Mouse (Mus musculus): ENCODE data around the gene Nrde2. TPM values are rescaled to one million over a fixed set of nuclear protein-coding genes. Genes with fewer than 3 reads are reported as not detected.

The Nrde2 gene
- total RNA-seq, 2 experiments from 2014 or later: 14.8 to 19.4 TPM

DNA sequence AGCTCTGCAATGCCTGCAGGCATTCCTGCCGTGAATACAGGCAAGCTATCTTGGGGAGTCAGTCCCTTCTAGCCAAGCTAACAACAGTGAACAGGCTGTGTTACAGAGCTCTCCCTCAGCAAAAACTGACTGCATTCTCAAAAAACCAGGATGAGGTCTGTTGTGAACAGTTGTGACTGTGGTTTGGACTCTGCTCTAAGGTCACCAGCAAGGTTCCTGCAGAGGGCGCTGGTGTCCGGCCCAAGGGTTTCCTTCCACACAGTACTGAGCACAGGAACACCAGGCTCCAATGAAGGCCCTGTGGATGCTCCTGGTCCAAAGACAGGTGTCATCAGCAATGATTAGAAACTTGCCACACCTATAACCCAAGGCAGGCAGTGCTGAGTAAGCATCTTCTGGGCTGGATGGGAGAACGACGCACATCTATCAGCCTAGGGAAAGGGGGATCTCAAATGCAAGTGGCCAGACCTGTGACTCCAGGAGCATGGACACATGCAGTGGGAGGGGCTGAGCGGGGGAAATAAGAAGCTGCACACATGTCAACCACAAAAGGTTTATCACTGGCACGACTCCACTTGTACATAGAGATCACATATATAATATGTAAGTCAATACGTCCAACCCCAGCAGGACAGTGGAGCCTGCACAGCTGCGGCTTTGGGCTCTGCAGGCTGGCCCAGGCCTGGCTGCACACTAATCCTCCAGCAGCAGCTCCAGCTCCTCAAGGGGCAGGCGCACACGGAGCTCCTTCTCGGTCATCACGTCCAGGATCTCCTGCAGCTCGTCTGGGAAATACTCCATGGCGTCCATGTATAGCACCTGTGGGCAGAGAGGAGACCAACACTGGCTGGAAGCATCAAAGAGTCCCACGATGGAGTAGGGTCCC, 34.3 kb downstream of the Nrde2 start:
- DNase-seq: peak; percentile 41

DNA sequence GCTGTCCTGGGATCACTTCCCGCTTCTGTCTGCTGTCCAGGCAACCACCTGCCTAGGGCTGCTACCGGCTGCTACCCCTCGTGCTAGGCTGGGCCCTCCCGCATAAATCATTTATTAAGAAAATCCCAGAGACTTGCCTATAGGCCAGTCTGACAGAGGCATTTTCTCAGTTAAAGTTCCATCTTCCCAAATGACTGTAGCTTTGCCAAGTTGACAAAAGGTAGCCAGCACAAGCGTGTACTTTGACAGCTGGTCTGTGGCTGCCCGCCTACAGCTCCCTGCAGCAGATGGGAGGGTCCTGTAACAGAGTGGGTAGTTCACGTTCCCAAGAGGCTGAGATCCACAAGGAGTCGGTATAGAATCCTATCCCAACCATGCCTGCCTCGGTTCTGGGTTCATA, 36.0 kb downstream of the Nrde2 start:
- DNase-seq: no peak

- DNase-seq: peak; percentile 74
These were observed 36.5 kb downstream of the Nrde2 start for GRCm38 (mm10) chr12:100122921-100123381.

DNA sequence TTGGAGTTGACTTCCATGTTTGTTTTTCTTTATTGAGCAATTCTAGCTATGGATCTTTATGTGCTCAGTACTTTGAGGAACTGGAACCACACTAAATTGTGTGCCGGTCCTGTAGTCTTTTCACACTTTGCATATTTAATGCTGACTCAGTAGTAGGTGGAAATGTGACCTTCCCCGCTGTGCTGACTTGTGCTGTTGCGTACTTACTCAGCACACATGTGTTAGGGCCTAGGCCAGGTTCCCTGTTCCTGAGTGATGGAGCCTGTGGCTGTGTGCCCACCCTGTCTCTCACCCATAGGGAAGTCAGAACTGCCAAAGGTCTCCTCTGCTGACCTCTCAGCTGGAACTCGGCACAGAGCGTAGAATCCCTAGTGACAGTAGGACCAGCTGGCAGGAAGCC, 43.5 kb downstream of the Nrde2 start:
- DNase-seq: no peak

- peak; percentile 85 for DNase-seq
These were observed 49.3 kb downstream of the Nrde2 start, which contains the start of gene Psmc1 for GRCm38 (mm10) chr12:100109986-100110696. Psmc1 (plus strand) TSS chr12:100110154.

DNA sequence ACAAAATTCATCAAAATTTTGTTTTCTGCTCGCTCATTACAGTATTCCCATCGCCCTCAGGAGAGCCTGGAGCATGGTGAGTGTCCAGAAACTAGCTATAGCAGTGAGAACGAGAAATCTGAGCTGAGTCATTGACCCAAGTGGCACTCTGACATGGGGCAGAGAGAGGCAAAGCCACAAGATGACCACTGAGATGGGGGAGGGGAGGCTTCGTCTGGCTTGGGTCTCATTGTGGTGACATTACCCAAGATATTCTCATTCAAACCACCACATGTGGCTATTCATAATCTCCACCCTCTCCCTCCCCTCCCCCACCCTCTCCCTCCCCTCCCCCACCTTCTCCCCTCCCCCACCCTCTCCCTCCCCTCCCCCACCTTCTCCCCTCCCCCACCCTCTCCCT, 52.0 kb downstream of the Nrde2 start:
- DNase-seq: no peak

- peak; percentile 85 for DNase-seq
These were observed 53.1 kb downstream of the Nrde2 start for GRCm38 (mm10) chr12:100106275-100106895.

- DNase-seq: no peak
These were observed 54.9 kb downstream of the Nrde2 start for GRCm38 (mm10) chr12:100104530-100104929.

DNA sequence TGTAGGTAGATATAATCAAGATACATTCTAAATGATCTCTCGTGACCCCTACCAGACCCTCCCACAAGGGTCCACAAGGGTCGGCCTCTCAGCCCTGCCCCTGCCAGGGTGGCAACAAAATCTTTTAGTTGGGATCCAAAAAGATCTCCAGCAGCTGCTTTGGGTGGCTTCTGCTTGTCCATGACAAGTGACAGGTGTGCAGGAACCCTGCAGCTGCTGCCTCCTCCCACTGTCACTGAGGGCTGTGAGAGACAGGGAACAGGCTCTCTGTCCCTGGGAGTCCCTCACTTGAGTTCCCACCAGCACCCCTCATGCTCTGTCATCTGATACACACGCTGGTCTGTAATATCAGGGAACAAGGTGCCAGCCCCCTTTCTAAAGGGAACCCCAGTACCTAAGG, 57.8 kb downstream of the Nrde2 start:
- DNase-seq: no peak

GRCm38 (mm10) chr12:100100707-100101030, 58.8 kb downstream of the Nrde2 start:
- no peak for DNase-seq

GRCm38 (mm10) chr12:100099971-100100706, 59.3 kb downstream of the Nrde2 start:
- DNase-seq: no peak

GRCm38 (mm10) chr12:100093046-100093445, 66.4 kb downstream of the Nrde2 start:
- DNase-seq: no peak

GRCm38 (mm10) chr12:100090750-100091149, 68.7 kb downstream of the Nrde2 start:
- DNase-seq: no peak

- DNase-seq: no peak
These were observed 70.2 kb downstream of the Nrde2 start for GRCm38 (mm10) chr12:100089265-100089664.

DNA sequence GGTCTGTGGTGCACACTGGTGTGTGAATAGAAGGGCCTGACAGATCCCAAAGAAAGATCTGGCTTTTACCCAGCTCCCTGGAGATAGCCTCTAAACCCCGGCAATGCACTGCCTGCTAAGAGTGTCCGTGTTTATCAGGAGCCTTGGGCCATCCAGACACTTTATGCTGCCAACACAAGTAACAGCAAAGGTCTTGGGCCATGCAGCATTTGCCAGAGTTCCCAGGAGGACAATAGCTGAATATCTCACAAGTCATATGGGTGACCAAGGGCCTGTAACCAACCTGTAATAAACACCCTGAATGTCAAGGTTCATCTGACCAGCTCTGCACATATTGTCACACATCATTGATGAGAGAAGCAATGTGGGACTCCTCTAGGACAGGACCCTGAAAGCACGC, 71.4 kb downstream of the Nrde2 start:
- peak; percentile 30 for DNase-seq

DNA sequence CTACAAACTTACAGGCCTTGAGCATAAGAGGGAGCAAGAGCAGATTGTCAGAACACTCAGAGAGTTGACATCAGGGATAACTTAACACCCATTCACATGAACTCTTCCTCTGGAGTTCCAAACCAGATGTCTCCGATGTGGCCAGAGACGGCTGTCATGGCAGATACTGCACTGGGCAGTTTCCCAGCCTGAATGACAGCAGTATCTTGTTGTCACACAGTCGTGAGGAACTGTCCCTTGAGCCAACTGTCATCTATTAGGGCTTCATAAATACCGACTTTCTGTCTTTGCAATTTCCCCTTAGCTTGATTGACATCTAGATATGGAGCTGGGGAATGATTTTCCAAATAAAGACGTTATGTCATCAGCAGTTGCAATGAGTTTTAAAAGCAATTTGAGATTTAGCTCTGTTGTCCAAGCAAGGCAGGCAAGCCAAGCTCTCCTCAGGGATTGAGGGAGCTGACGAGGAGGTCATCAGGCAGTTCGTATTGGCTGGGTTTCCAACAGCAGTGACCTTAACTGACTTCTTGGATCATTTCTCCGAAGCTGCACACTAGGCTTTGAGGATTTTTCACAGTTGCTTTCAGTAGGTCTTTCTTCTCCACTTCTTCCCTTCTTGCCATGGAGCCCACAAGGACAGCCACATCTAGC, 79.7 kb downstream of the Nrde2 start:
- DNase-seq: peak; percentile 46

DNA sequence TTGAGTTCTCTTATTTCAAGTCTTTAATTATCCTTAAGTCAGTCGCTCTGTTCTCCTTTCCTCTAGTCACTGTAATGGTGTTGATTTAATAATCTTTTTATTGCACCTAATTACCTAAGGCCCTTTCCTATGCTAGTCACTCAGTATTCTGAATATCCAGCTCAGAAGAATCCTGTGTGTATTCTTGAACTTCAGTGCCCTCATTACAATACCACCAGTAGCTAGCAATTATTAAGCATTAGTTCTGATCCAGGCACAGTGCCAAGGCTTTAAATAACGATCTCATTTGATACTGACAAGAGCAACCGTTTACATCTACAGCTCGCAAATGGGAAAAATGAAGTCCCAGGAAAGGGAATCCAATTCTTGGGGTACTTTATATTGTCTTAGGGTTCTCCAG, 83.7 kb downstream of the Nrde2 start:
- DNase-seq: no peak
